Mouse (Mus musculus) kidney, adult 2 months (tissue): ENCODE measurements around the gene Cers5. TPM values are rescaled to one million over a fixed set of nuclear protein-coding genes. Genes with fewer than 3 reads are reported as not detected.

ENCODE experiments used
- DNase-seq: peaks from one replicate; pipeline ENCODE4 v3.0.0; 2021
- H3K27ac ChIP-seq: fragments of 200-500 bp; 2 replicates; pipeline ENCODE4 v1.5.1; 2012; ENCODE audit warnings: low read depth, low read length, control low read depth, inconsistent platforms; ENCODE audit not compliant: insufficient read depth
- H3K27me3 ChIP-seq: fragments of 200-500 bp; replicated peaks from 2 replicates; pipeline ENCODE4 v1.6.1; 2012; ENCODE audit warnings: mild to moderate bottlenecking, moderate library complexity, low read length, inconsistent platforms; ENCODE audit not compliant: control insufficient read depth, insufficient read depth
- H3K36me3 ChIP-seq: fragments of 200-500 bp; 2 replicates; pipeline ENCODE4 v1.6.1; 2012; ENCODE audit warnings: mild to moderate bottlenecking, moderate library complexity, low read length, inconsistent platforms; ENCODE audit not compliant: control insufficient read depth, insufficient read depth
- H3K4me1 ChIP-seq: fragments of 200-500 bp; 2 replicates; pipeline ENCODE4 v1.6.1; 2011; ENCODE audit warnings: low read length; ENCODE audit not compliant: control insufficient read depth, insufficient read depth
- H3K4me3 ChIP-seq: fragments of 200-500 bp; 2 replicates; pipeline ENCODE4 v1.5.1; 2011; ENCODE audit warnings: mild to moderate bottlenecking, low read depth, low read length, control low read depth; ENCODE audit not compliant: insufficient read depth
- CTCF ChIP-seq: fragments of 200-500 bp; conservative IDR thresholded peaks from 2 replicates; pipeline ENCODE4 v1.5.1; 2011; ENCODE audit warnings: low read depth, mild to moderate bottlenecking, control low read depth, low read length, moderate library complexity, mixed read lengths; ENCODE audit not compliant: insufficient read depth, insufficient read length
- POLR2A ChIP-seq: fragments of 200-500 bp; IDR thresholded peaks from one replicate; pipeline ENCODE4 v1.6.1; 2011; ENCODE audit warnings: low read depth, low read length, control low read depth
- WGBS: fragments of 180-500 bp; shearing (Covaris S2); methylation state at CpG from one replicate; pipeline ENCODE4 v1.1.7; 2018; 5-methylcytosine and 5-hydroxymethylcytosine counted together
- polyA plus RNA-seq: library from polyadenylated mRNA; depleted of rRNA; stranded (reverse); fragments of >200 nt; gene quantifications from 2 replicates; pipeline ENCODE4 v1.2.3, GENCODE M21; 2012; rRNA removed

Gene Cers5
- polyA plus RNA-seq, 1 experiment: 28.7 TPM

DNA sequence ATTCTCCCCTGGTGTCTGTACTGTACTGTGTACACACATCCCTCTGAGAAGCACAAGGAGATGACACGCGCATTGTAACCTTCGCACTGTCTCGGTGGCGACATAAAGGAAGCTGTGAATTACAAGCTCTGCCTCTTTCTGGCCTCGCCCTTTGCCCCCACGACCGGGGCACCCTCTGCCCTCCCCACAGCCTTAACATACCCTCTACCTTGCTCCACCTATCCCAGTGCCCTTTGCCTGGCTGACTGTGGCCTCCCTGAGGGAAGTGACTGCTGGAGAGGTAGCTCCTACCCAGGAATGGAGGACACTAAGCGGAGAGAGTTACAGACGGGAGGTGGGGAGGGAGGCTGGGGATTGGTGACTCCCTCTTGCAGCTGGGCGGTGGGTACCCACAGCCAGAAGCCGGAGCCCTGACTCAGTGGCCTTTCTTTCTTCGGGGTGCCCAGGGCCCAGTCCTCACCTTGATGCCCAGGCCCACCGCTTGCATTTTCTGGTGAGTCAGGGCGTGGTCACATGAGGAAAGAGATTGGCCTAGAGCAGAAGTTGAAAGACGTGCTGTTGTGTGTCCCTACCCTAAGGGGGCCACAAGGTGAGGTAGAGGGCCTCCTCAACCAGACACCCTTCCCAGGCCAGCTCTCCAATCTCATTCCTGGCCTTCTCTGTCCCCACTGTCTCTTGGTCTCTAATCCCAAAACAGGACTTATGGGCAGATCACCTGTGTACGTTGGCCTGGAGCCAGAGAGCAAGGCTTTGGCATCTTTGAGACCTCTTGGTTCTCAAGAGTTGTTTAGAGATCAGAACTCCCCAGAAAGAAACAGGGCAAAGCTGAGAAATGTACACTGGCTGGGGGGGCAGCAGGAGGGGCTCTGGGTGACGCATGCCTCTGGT, 72.2 kb downstream of the Cers5 start:
- Histone ChIP-seq H3K27me3 (no peaks in the 10 kb centered on the region), H3K27ac (no peak overlapping the region), H3K4me1 (peaks cover 29% of the 10 kb centered on the region), H3K36me3 (no peaks in the 10 kb centered on the region), H3K4me3 (no peak overlapping the region)
- 73% methylated on average over 18 of the region's 18 CpGs for WGBS
- TF ChIP-seq CTCF (no peak), POLR2A (no peak)
- peak; percentile 47 for DNase-seq

DNA sequence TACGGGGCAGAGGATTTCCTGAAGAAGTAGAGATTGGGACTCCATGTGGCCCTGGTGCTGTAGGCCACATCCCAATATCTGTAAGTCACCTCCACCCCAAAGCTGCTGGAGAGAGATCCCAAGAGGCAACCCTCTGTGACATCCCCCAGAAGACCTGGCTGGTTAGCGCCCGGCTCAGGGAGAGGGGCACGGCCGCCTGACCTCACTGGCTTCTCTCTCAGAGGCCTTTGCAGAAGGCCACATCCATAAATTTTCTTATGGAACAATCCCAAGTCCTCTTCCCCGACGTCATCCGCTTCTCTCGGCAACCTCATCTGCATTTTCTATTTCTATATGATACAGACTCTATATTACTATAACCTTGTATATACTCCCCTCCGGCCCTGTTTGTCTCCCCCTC, 73.0 kb downstream of the Cers5 start:
- H3K4me3 ChIP-seq: no peak overlapping the region
- DNase-seq: no peak
- H3K4me1 ChIP-seq: peaks cover 25% of the 10 kb centered on the region
- H3K27me3 ChIP-seq: no peaks in the 10 kb centered on the region
- TF ChIP-seq CTCF: no peak
- TF ChIP-seq POLR2A: no peak
- no peaks in the 10 kb centered on the region for H3K36me3 ChIP-seq
- WGBS: 70% methylated on average over 10 of the region's 10 CpGs
- no peak overlapping the region for H3K27ac ChIP-seq

- no peaks in the 10 kb centered on the region for H3K27me3 ChIP-seq
- DNase-seq: no peak
- TF ChIP-seq POLR2A (no peak), CTCF (no peak)
- 33% methylated on average over 20 of the region's 20 CpGs for WGBS
- H3K4me1 ChIP-seq: peaks cover 18% of the 10 kb centered on the region
- no peak overlapping the region for H3K4me3 ChIP-seq
- no peaks in the 10 kb centered on the region for H3K36me3 ChIP-seq
- no peak overlapping the region for H3K27ac ChIP-seq
Observed at GRCm38 (mm10) chr15:99698533-99699085, 74.1 kb downstream of the Cers5 start.

GRCm38 (mm10) chr15:99697309-99697708, 75.4 kb downstream of the Cers5 start:
- no peaks in the 10 kb centered on the region for H3K36me3 ChIP-seq

DNA sequence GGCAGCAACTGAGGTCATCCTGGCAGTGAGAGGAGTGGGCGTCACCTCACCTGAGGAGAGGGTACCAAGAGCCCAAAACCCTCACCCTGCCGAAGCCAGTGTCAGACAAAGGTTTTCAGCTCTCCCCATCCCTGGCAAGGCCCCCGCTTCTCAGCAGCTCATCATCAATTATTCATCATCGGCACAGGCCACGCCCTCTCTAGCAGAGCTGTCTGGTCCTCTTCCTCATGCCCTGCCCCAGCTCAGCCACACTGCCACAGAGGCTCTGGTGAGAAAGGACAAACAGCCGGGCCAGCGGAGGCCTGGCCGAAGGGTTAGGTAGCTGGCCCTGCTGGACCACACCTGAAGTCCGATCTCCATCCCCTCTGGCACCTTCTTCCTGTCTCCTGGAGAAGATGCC, 80.7 kb downstream of the Cers5 start:
- no peak overlapping the region for H3K4me3 ChIP-seq
- H3K36me3 ChIP-seq: no peaks in the 10 kb centered on the region
- H3K27ac ChIP-seq: no peak overlapping the region
- WGBS: 61% methylated on average over 9 of the region's 9 CpGs
- no peaks in the 10 kb centered on the region for H3K27me3 ChIP-seq
- DNase-seq: no peak
- TF ChIP-seq POLR2A (no peak), CTCF (no peak)
- H3K4me1 ChIP-seq: no peaks in the 10 kb centered on the region

More at GRCm38 (mm10) chr15:99697309-99697708, 75.4 kb downstream of the Cers5 start:
- H3K4me3 ChIP-seq: no peak overlapping the region
- no peaks in the 10 kb centered on the region for H3K27me3 ChIP-seq
- H3K27ac ChIP-seq: no peak overlapping the region
- peaks cover 8% of the 10 kb centered on the region; the same call in 1 of the 2 replicates for H3K4me1 ChIP-seq
- 20% methylated on average over 2 of the region's 2 CpGs for WGBS
- no peak for DNase-seq
- no peak for TF ChIP-seq CTCF

GRCm38 (mm10) chr15:99690924-99691323, 81.8 kb downstream of the Cers5 start:
- DNase-seq: no peak
- H3K4me1 ChIP-seq: no peaks in the 10 kb centered on the region
- TF ChIP-seq POLR2A (no peak), CTCF (no peak)
- WGBS: 42% methylated on average over 4 of the region's 4 CpGs
- H3K36me3 ChIP-seq: no peaks in the 10 kb centered on the region
- no peaks in the 10 kb centered on the region for H3K27me3 ChIP-seq
- H3K4me3 ChIP-seq: no peak overlapping the region
- H3K27ac ChIP-seq: no peak overlapping the region

DNA sequence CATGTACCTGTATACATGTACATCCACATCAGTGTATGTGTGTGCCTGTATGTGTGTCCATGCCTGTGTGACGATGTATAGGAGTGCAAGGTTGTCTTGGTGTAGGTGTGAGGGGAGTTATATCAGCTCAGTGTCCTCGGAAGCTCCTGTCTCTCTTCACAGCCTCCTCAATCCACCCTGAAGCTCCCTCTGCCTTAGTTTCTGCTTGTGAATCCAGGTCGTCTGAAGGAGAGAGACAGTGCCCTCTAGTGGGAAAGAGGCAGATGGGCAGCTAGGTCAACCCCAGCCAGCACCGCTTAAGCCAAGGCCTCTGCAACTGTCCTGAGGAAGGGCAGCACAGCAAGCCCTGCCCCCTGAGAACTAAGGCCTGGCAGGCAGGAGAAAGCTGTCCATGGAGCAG, 84.0 kb downstream of the Cers5 start:
- no peaks in the 10 kb centered on the region for H3K27me3 ChIP-seq
- H3K4me1 ChIP-seq: no peaks in the 10 kb centered on the region
- 8% methylated on average over 4 of the region's 4 CpGs for WGBS
- peak; percentile 57 for DNase-seq
- H3K4me3 ChIP-seq: no peak overlapping the region
- TF ChIP-seq CTCF: peak; percentile 93
- TF ChIP-seq POLR2A: no peak
- no peaks in the 10 kb centered on the region for H3K36me3 ChIP-seq
- H3K27ac ChIP-seq: no peak overlapping the region

Other genes starting within 250 kb of the Cers5 start
- 0.43 and 1.3 TPM in 2 replicates for gene Faim2, start 244.7 kb downstream of the Cers5 start, polyA plus RNA-seq
- 741 and 818 TPM in 2 replicates for gene Aqp2, start 193.8 kb downstream of the Cers5 start, polyA plus RNA-seq
- 0.66 and 1.6 TPM in 2 replicates for gene Aqp5, start 182.1 kb downstream of the Cers5 start, polyA plus RNA-seq
- gene Aqp6, start 171.5 kb downstream of the Cers5 start, polyA plus RNA-seq: 97.9 and 124 TPM in 2 replicates
- 2.4 and 2.6 TPM in 2 replicates for gene Racgap1, start 121.2 kb downstream of the Cers5 start, polyA plus RNA-seq
- gene Asic1, start 102.5 kb downstream of the Cers5 start, polyA plus RNA-seq: 0.34 and 0.37 TPM in 2 replicates
- 27.7 and 29.5 TPM in 2 replicates for gene Smarcd1, start 70.8 kb downstream of the Cers5 start, polyA plus RNA-seq
- gene Gm17349, start 67.4 kb downstream of the Cers5 start, polyA plus RNA-seq: 0.58 TPM in 1 of 2 replicates, not detected in the other
- gene Gpd1, start 55.4 kb downstream of the Cers5 start, polyA plus RNA-seq: 427 and 506 TPM in 2 replicates
- 263 and 269 TPM in 2 replicates for gene Cox14, start 47.3 kb downstream of the Cers5 start, polyA plus RNA-seq
- gene Lima1, start 102.6 kb upstream of the Cers5 start, polyA plus RNA-seq: 29.9 and 32.7 TPM in 2 replicates
- gene Fam186a, start 194.2 kb upstream of the Cers5 start, polyA plus RNA-seq: 0.04 and 0.05 TPM in 2 replicates
- gene Larp4, start 197.2 kb upstream of the Cers5 start, polyA plus RNA-seq: 43.4 and 63.3 TPM in 2 replicates